Mouse (Mus musculus) neural tube, embryonic 11.5 days (tissue): ENCODE measurements at regions not wholly inside any gene's neighbourhood (a gene's known extent, or its start where the extent isn't known, plus 50 kb on each side); places are given as distances from the start of the nearest gene placed in this dataset.

Source experiments
- ATAC-seq: fragments of 200-750 bp; cut with Nextera tagmentation; 2 replicates; pipeline ENCODE4 v1.8.0; 2017; ENCODE audit warnings: moderate number of reproducible peaks, mild to moderate bottlenecking, moderate TSS enrichment, moderate library complexity; ENCODE audit not compliant: insufficient read depth, low FRiP score, low TSS enrichment
- DNase-seq: peaks from one replicate; pipeline ENCODE4 v3.0.0-alpha.2; 2015; ENCODE audit warnings: low spot score
- H3K27ac ChIP-seq: fragments of 300-500 bp; sonication (generic); 2 replicates; pipeline ENCODE4 v1.5.1; 2014; ENCODE audit warnings: low read depth, mild to moderate bottlenecking, low read length
- H3K27me3 ChIP-seq: fragments of 300-500 bp; sonication (generic); 2 replicates; pipeline ENCODE4 v1.6.1; 2014; ENCODE audit warnings: mild to moderate bottlenecking, low read length, mixed read lengths; ENCODE audit not compliant: control insufficient read depth, insufficient read depth
- H3K36me3 ChIP-seq: fragments of 300-500 bp; sonication (generic); 2 replicates; pipeline ENCODE4 v1.6.1; 2014; ENCODE audit warnings: mild to moderate bottlenecking, low read length, moderate library complexity, mixed read lengths; ENCODE audit not compliant: control insufficient read depth, insufficient read depth
- H3K4me1 ChIP-seq: fragments of 300-500 bp; sonication (generic); 2 replicates; pipeline ENCODE4 v1.6.1; 2014; ENCODE audit warnings: low read length, mixed read lengths; ENCODE audit not compliant: control insufficient read depth, insufficient read depth
- H3K4me2 ChIP-seq: fragments of 300-500 bp; sonication (generic); 2 replicates; pipeline ENCODE4 v1.6.1; 2014; ENCODE audit warnings: low read depth, mild to moderate bottlenecking, moderate library complexity
- H3K4me3 ChIP-seq: fragments of 300-500 bp; sonication (generic); 2 replicates; pipeline ENCODE4 v1.5.1; 2014; ENCODE audit warnings: low read depth, low read length
- H3K9ac ChIP-seq: fragments of 300-500 bp; sonication (generic); 2 replicates; pipeline ENCODE4 v1.6.1; 2014; ENCODE audit warnings: mild to moderate bottlenecking, low read length
- H3K9me3 ChIP-seq: fragments of 300-500 bp; sonication (generic); 2 replicates; pipeline ENCODE4 v1.6.1; 2016; ENCODE audit warnings: low read length; ENCODE audit not compliant: control insufficient read depth
- WGBS: fragments of 180-500 bp; shearing (Covaris S2); extraction: QIAGEN DNeasy Blood & Tissue Kit; methylation state at CpG from one replicate; pipeline ENCODE4 v1.1.7; 2014; 5-methylcytosine and 5-hydroxymethylcytosine counted together

- Histone ChIP-seq H3K4me2 (no peak overlapping the region), H3K27me3 (no peaks in the 10 kb centered on the region), H3K4me1 (no peaks in the 10 kb centered on the region), H3K36me3 (no peaks in the 10 kb centered on the region), H3K9ac (no peak overlapping the region), H3K4me3 (no peak overlapping the region), H3K9me3 (no peaks in the 10 kb centered on the region), H3K27ac (no peak overlapping the region)
- WGBS, result 59% methylated on average over 11 of the region's 11 CpGs
- no peak for ATAC-seq
- DNase-seq, result no peak
These were observed 241.3 kb downstream of the Fign start for GRCm38 (mm10) chr2:63856462-63857054.

GRCm38 (mm10) chr2:63855476-63855875, 242.4 kb downstream of the Fign start:
- H3K9ac ChIP-seq, result no peak overlapping the region
- no peaks in the 10 kb centered on the region for H3K36me3 ChIP-seq
- H3K27ac ChIP-seq, result no peak overlapping the region
- no peak overlapping the region for H3K4me3 ChIP-seq
- WGBS, result 90% methylated on average over 5 of the region's 5 CpGs
- no peaks in the 10 kb centered on the region for H3K27me3 ChIP-seq
- no peak for DNase-seq
- H3K9me3 ChIP-seq, result no peaks in the 10 kb centered on the region
- H3K4me1 ChIP-seq, result no peaks in the 10 kb centered on the region
- H3K4me2 ChIP-seq, result no peak overlapping the region
- ATAC-seq, result no peak

- Histone ChIP-seq H3K9me3 (no peaks in the 10 kb centered on the region), H3K4me3 (no peak overlapping the region), H3K9ac (no peak overlapping the region), H3K4me1 (no peaks in the 10 kb centered on the region), H3K4me2 (no peak overlapping the region), H3K27me3 (no peaks in the 10 kb centered on the region), H3K27ac (no peak overlapping the region), H3K36me3 (no peaks in the 10 kb centered on the region)
- ATAC-seq, result no peak
- DNase-seq, result no peak
- WGBS, result 29% methylated on average over 1 of the region's 1 CpGs
These were observed 243.5 kb downstream of the Fign start for GRCm38 (mm10) chr2:63854198-63854875.

GRCm38 (mm10) chr2:63853226-63853625, 244.6 kb downstream of the Fign start:
- Histone ChIP-seq H3K4me1 (no peaks in the 10 kb centered on the region), H3K27me3 (no peaks in the 10 kb centered on the region), H3K9ac (no peak overlapping the region), H3K4me2 (no peak overlapping the region), H3K4me3 (no peak overlapping the region), H3K36me3 (no peaks in the 10 kb centered on the region), H3K9me3 (no peaks in the 10 kb centered on the region), H3K27ac (no peak overlapping the region)
- DNase-seq (no peak), ATAC-seq (no peak)
- 74% methylated on average over 10 of the region's 10 CpGs for WGBS

- H3K27me3 ChIP-seq, result no peaks in the 10 kb centered on the region
- H3K4me3 ChIP-seq, result no peak overlapping the region
- H3K9ac ChIP-seq, result no peak overlapping the region
- H3K9me3 ChIP-seq, result no peaks in the 10 kb centered on the region
- WGBS, result 58% methylated on average over 6 of the region's 6 CpGs
- H3K4me2 ChIP-seq, result no peak overlapping the region
- no peaks in the 10 kb centered on the region for H3K4me1 ChIP-seq
- no peak overlapping the region for H3K27ac ChIP-seq
- ATAC-seq (no peak), DNase-seq (no peak)
- H3K36me3 ChIP-seq, result no peaks in the 10 kb centered on the region
These were observed 245.6 kb downstream of the Fign start for GRCm38 (mm10) chr2:63852287-63852686.

GRCm38 (mm10) chr2:63850033-63850432, 247.8 kb downstream of the Fign start:
- H3K36me3 ChIP-seq, result no peaks in the 10 kb centered on the region
- no peak overlapping the region for H3K27ac ChIP-seq
- no peaks in the 10 kb centered on the region for H3K9me3 ChIP-seq
- ATAC-seq, result no peak
- H3K4me2 ChIP-seq, result no peak overlapping the region
- no peak for DNase-seq
- no peak overlapping the region for H3K4me3 ChIP-seq
- no peaks in the 10 kb centered on the region for H3K27me3 ChIP-seq
- H3K9ac ChIP-seq, result no peak overlapping the region
- H3K4me1 ChIP-seq, result no peaks in the 10 kb centered on the region
- WGBS, result 86% methylated on average over 5 of the region's 5 CpGs

- no peaks in the 10 kb centered on the region for H3K4me1 ChIP-seq
- no peak overlapping the region for H3K4me3 ChIP-seq
- H3K27ac ChIP-seq, result no peak overlapping the region
- H3K27me3 ChIP-seq, result no peaks in the 10 kb centered on the region
- no peak for ATAC-seq
- no peaks in the 10 kb centered on the region for H3K9me3 ChIP-seq
- no peak for DNase-seq
- no peaks in the 10 kb centered on the region for H3K36me3 ChIP-seq
- no peak overlapping the region for H3K4me2 ChIP-seq
- no peak overlapping the region for H3K9ac ChIP-seq
- WGBS, result 83% methylated on average over 6 of the region's 6 CpGs
These were observed 248.4 kb downstream of the Fign start for GRCm38 (mm10) chr2:63849486-63849885.

GRCm38 (mm10) chr2:63832041-63832714, 265.7 kb downstream of the Fign start:
- ATAC-seq (no peak), DNase-seq (no peak)
- Histone ChIP-seq H3K9me3 (no peaks in the 10 kb centered on the region), H3K27me3 (no peaks in the 10 kb centered on the region), H3K27ac (no peak overlapping the region), H3K4me1 (no peaks in the 10 kb centered on the region), H3K9ac (no peak overlapping the region), H3K36me3 (no peaks in the 10 kb centered on the region), H3K4me3 (no peak overlapping the region), H3K4me2 (no peak overlapping the region)
- WGBS, result 90% methylated on average over 4 of the region's 4 CpGs

GRCm38 (mm10) chr2:63830431-63830830, 267.4 kb downstream of the Fign start:
- 75% methylated on average over 5 of the region's 5 CpGs for WGBS
- Histone ChIP-seq H3K9me3 (no peaks in the 10 kb centered on the region), H3K9ac (no peak overlapping the region), H3K27ac (no peak overlapping the region), H3K4me2 (no peak overlapping the region), H3K36me3 (no peaks in the 10 kb centered on the region), H3K4me3 (no peak overlapping the region), H3K4me1 (no peaks in the 10 kb centered on the region), H3K27me3 (no peaks in the 10 kb centered on the region)
- ATAC-seq (no peak), DNase-seq (no peak)
